Mouse (Mus musculus) mature B cell (primary cell): Measurements from ENCODE around the gene Klhdc7a.
"Not testable (repeated sequence)": the region's sequence is repeated elsewhere in the genome, so short reads cannot be mapped to it uniquely, and the experiment has no call there.

Experiments used
- in situ Hi-C: fragments of 300-500 bp; cut with MboI; formaldehyde crosslinking; loops from 2 replicates; pipeline ENCODE4 v1.14.3; 2019

Gene Klhdc7a

GRCm38 (mm10) chr4:139967922-139968321 lies at the start of gene Klhdc7a:
Gene Klhdc7a (minus strand): TSS chr4:139968026.
- in situ Hi-C loops, result no loop called here

- in situ Hi-C loops, result no loop called here
These were observed 48.1 kb upstream of the Klhdc7a start for GRCm38 (mm10) chr4:140015916-140016315.

GRCm38 (mm10) chr4:140010728-140011470 lies 43.1 kb upstream of the Klhdc7a start:
- in situ Hi-C loops, result no loop called here

- in situ Hi-C loops, result no loop called here
These were observed 37.1 kb upstream of the Klhdc7a start for GRCm38 (mm10) chr4:140004932-140005331.

- in situ Hi-C loops, result no loop called here
These were observed 36.3 kb upstream of the Klhdc7a start for GRCm38 (mm10) chr4:140004170-140004569.

GRCm38 (mm10) chr4:140002069-140002468 lies 34.2 kb upstream of the Klhdc7a start:
- in situ Hi-C loops, result no loop called here

- in situ Hi-C loops, result no loop called here
These were observed 33.1 kb upstream of the Klhdc7a start for GRCm38 (mm10) chr4:140000911-140001310.

- in situ Hi-C loops, result no loop called here
These were observed 31.2 kb upstream of the Klhdc7a start for GRCm38 (mm10) chr4:139999033-139999432.

GRCm38 (mm10) chr4:139995659-139996058 lies 27.8 kb upstream of the Klhdc7a start:
- in situ Hi-C loops, result no loop called here

GRCm38 (mm10) chr4:139993111-139993755 lies 25.4 kb upstream of the Klhdc7a start:
- in situ Hi-C loops, result no loop called here

- in situ Hi-C loops, result no loop called here
These were observed 19.1 kb upstream of the Klhdc7a start for GRCm38 (mm10) chr4:139986913-139987312.

- in situ Hi-C loops, result no loop called here
These were observed 10.9 kb upstream of the Klhdc7a start for GRCm38 (mm10) chr4:139978716-139979115.

GRCm38 (mm10) chr4:139977308-139977781 lies 9.5 kb upstream of the Klhdc7a start:
- in situ Hi-C loops, result no loop called here

GRCm38 (mm10) chr4:139974506-139974905 lies 6.7 kb upstream of the Klhdc7a start:
- in situ Hi-C loops, result no loop called here

- in situ Hi-C loops, result no loop called here
These were observed 343 bp downstream of the Klhdc7a start for GRCm38 (mm10) chr4:139967475-139967891.

- in situ Hi-C loops, result no loop called here
These were observed 845 bp downstream of the Klhdc7a start for GRCm38 (mm10) chr4:139966981-139967380.

GRCm38 (mm10) chr4:139965596-139966185 lies 2.1 kb downstream of the Klhdc7a start:
- in situ Hi-C loops, result no loop called here

- in situ Hi-C loops, result no loop called here
These were observed 3.4 kb downstream of the Klhdc7a start for GRCm38 (mm10) chr4:139964406-139964805.

- in situ Hi-C loops, result no loop called here
These were observed 3.9 kb downstream of the Klhdc7a start for GRCm38 (mm10) chr4:139963911-139964310.

GRCm38 (mm10) chr4:139963059-139963458 lies 4.8 kb downstream of the Klhdc7a start:
- in situ Hi-C loops, result no loop called here

GRCm38 (mm10) chr4:139961816-139962215 lies 6.0 kb downstream of the Klhdc7a start:
- in situ Hi-C loops, result no loop called here

GRCm38 (mm10) chr4:139961329-139961728 lies 6.5 kb downstream of the Klhdc7a start:
- in situ Hi-C loops, result not testable (repeated sequence)
